Mouse (Mus musculus): ENCODE measurements around the gene Car5b.

The Car5b gene

GRCm38 (mm10) chrX:163957803-163958466 lies 69.9 kb downstream of the Car5b start:
- peak; percentile 63 for DNase-seq

DNA sequence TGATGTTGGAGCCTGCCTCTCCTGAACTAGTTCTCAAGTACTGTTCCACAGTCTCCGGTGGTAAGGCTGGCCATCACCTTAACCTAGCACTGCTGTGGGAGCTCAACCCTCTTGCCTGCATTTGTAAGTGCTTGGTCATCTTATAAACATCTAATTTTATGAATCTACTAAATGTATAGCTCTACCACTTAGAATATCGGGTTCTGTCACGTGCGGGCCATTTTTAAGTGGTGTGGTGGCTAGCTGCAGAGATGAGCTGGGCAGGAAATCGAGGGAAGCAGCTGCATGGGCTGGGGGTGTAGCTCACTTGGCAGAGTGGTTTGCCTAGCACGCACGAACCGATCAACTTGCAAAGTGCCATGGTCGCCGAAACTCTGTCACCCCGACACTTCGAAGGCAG lies 70.4 kb downstream of the Car5b start:
- DNase-seq: no peak

GRCm38 (mm10) chrX:163951618-163952017 lies 76.2 kb downstream of the Car5b start:
- no peak for DNase-seq

DNA sequence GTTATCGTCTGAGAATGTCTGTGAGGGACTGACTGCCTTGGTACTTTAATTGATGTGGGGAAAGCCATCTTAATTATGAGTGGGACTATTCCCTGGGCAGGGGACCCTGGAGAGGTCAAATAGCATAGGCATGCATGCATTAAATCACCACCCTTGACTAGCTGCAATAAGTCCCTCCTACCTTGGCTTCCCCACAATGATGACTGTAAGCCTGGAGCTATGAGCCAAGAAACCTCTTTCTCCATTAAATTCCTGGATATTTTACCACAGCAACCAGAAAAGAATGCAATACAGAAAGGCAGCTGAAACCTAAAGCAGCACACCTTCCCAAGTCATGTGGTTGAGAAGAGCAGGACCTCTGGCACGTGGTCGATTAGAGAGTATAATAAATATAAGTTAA lies 83.4 kb downstream of the Car5b start:
- no peak for DNase-seq

DNA sequence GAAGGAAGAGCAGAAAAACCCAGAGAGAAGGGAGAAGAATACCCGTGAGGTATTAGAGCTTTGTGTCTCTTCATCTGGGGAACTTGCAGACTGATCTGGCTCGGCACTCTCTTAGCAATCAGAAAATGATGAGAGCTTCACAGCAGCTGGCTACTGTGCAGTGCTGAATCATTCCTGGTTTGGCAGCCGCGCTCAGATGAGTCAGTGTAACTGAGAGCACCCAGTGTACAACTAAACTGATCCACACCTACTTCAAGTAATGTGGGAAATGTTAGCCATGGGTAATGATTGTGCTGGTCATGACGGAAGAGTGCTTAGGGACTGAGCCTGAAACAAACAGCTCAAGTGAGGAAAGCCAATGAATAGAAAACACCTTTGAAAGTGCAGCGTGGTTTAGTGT lies 89.2 kb downstream of the Car5b start:
- DNase-seq: peak; percentile 72

- DNase-seq: no peak
Measured at GRCm38 (mm10) chrX:163934731-163935130, 93.1 kb downstream of the Car5b start.

GRCm38 (mm10) chrX:163929550-163929949 lies 98.2 kb downstream of the Car5b start:
- DNase-seq: no peak

Measured in layer of hippocampus, adult 9-11 months (tissue).